Mouse (Mus musculus): ENCODE results near the gene Ndufaf2. TPM values are rescaled to one million over a fixed set of nuclear protein-coding genes. Genes with fewer than 3 reads are reported as not detected.

Gene Ndufaf2
- polyA plus RNA-seq, 1 experiment from 2014 or later = 59.3 TPM

DNA sequence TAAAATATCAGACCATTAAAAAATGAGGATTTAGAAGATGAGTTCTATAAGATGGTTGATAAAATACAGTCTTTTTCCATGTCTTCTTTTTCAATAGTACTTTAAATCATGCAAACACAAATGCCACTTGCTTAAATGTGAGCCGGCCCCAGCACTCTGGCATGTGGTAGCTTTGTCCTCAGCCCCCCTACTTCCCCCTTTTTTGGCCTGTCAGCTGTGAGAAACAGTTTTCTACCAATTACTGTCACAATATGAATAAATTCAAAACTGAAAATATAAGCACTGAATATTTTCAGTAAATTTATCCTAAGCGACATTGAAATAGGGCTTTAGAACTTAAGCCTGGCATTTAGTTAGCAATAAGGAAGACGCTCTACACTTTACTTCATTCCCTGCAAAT, 44.2 kb downstream of the Ndufaf2 start:
- no peak for ATAC-seq (ENCODE audit: insufficient number of reproducible peaks, low FRiP score, low TSS enrichment, low read depth)
- 75% methylated on average over 3 of the region's 3 CpGs for WGBS
- H3K4me1 ChIP-seq = no peaks in the 10 kb centered on the region
- H3K36me3 ChIP-seq = no peaks in the 10 kb centered on the region
- no peak overlapping the region for H3K4me2 ChIP-seq
- no peak overlapping the region for H3K9ac ChIP-seq
- no peaks in the 10 kb centered on the region for H3K27me3 ChIP-seq
- H3K4me3 ChIP-seq = no peak overlapping the region
- H3K27ac ChIP-seq = no peak overlapping the region
- no peaks in the 10 kb centered on the region for H3K9me3 ChIP-seq

DNA sequence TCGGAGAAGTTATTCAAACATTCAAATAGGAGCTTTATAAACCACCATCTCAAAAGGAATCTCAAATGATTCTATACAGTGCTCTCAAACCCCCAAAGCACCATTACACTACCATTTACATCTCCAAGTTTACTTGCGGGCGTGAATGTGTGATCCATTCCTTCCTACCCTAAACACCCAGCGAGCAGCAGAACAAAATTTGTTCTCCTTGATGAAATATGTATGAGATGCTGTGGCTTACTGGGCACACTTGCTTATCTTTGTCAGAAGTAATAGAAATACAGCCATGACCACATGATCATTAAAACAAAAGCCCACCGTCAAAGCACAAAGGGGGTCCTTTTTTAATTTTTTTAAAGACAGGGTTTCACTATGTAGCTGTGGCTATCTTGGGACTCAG, 44.9 kb downstream of the Ndufaf2 start:
- Histone ChIP-seq H3K4me2 (no peak overlapping the region), H3K4me3 (no peak overlapping the region), H3K4me1 (no peaks in the 10 kb centered on the region), H3K9ac (no peak overlapping the region), H3K27me3 (no peaks in the 10 kb centered on the region), H3K36me3 (no peaks in the 10 kb centered on the region), H3K9me3 (no peaks in the 10 kb centered on the region), H3K27ac (no peak overlapping the region)
- no peak for ATAC-seq (ENCODE audit: insufficient number of reproducible peaks, low FRiP score, low TSS enrichment, low read depth)
- WGBS = 88% methylated on average over 5 of the region's 5 CpGs

DNA sequence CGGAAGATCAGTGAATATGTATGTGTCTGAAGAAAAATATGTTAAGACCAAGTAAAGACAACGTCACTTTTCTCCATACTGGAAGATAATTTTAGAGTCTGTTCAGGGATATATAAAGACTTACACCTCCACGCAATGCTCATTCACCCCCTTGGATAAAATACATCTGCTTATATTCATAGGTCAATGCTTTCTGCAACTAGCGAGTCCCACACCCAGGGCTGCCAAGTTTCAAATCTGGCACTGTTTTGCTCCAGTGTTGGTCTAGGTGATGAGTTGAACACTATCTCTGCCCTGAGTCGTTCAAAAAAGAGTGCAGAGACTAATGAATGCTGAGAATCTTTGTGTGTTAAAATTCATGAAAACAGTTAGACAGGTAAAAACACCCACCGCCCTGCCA, 47.5 kb downstream of the Ndufaf2 start:
- no peak for ATAC-seq (ENCODE audit: insufficient number of reproducible peaks, low FRiP score, low TSS enrichment, low read depth)

DNA sequence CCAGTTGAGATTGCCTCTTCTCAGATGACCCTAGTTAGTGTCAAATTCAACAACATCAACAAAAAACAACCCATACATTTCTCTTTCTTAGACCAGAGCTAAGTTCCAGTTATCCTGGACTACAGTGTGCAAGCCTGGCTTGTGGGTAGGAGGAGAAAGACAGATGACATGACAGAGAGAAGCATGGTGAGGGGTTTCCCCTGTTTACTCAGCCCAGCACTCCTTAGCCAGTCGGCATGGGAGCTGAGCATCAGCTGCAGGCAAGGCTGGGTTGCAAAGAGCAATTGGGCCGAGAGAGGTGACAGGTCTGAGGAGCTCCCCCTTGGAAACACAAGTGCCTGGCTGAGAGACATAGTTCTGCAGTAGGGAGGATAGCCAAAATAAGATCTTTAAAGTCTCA, 57.7 kb downstream of the Ndufaf2 start:
- ATAC-seq (ENCODE audit: insufficient number of reproducible peaks, low FRiP score, low TSS enrichment, low read depth) = no peak
- no peak overlapping the region for H3K4me2 ChIP-seq

More for the DNA sequence above, 47.5 kb downstream of the Ndufaf2 start:
- no peak overlapping the region for H3K4me2 ChIP-seq
- H3K4me3 ChIP-seq = no peak overlapping the region
- no peaks in the 10 kb centered on the region for H3K4me1 ChIP-seq
- H3K9me3 ChIP-seq = no peaks in the 10 kb centered on the region
- H3K36me3 ChIP-seq = no peaks in the 10 kb centered on the region
- 83% methylated on average over 6 of the region's 6 CpGs for WGBS
- no peak overlapping the region for H3K9ac ChIP-seq
- H3K27me3 ChIP-seq = no peaks in the 10 kb centered on the region
- no peak overlapping the region for H3K27ac ChIP-seq

DNA sequence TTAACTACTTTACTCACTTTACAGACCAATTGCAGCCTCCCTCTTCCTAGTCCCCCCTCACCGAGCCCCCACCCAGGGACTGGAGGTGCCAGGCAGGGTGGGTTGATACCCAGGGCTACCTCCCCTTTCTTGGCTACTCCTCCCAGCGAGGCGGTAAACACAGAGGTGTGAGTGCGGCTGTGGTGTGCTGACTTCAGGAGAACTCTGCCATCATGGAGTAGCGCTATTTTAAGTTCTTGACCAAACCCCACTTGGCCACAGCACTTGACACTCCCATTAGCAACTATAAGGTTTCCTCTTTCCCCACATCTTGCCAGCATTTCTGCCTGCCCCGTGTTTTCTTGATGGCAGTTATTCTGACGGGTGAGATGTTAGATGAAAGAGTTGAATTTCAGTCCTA, 62.0 kb downstream of the Ndufaf2 start:
- Histone ChIP-seq H3K9ac (no peak overlapping the region), H3K27me3 (no peaks in the 10 kb centered on the region), H3K4me3 (no peak overlapping the region), H3K27ac (no peak overlapping the region), H3K36me3 (no peaks in the 10 kb centered on the region), H3K9me3 (no peaks in the 10 kb centered on the region), H3K4me2 (no peak overlapping the region), H3K4me1 (peaks cover 14% of the 10 kb centered on the region; the same call in 1 of the 2 replicates)
- no peak for ATAC-seq (ENCODE audit: insufficient number of reproducible peaks, low FRiP score, low TSS enrichment, low read depth)
- WGBS = 56% methylated on average over 7 of the region's 7 CpGs

More for the DNA sequence above, 57.7 kb downstream of the Ndufaf2 start:
- H3K27me3 ChIP-seq = no peaks in the 10 kb centered on the region
- no peak overlapping the region for H3K9ac ChIP-seq
- no peaks in the 10 kb centered on the region for H3K9me3 ChIP-seq
- peaks cover 10% of the 10 kb centered on the region; the same call in 1 of the 2 replicates for H3K4me1 ChIP-seq
- no peaks in the 10 kb centered on the region for H3K36me3 ChIP-seq
- H3K27ac ChIP-seq = no peak overlapping the region
- 17% methylated on average over 2 of the region's 2 CpGs for WGBS
- H3K4me3 ChIP-seq = no peak overlapping the region

DNA sequence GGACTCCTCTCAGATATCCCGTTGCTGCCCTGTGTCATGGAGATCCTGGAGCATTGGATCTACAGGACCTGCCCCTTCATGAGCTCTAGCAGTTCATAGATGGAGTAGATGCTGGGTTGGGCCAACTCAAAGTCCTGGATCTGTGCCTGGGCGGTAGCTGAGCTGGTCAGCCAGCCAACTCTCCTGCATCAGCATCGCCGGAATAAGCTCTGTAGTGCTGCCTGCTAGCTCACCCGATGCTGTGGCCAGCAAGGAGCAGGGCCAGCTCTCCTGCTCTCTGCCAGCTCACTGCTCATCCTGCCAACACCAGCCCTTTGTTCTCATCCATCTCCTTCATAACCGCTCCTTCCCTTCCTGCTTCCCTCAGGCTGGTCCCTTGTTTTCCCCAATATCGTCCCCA, 62.8 kb downstream of the Ndufaf2 start:
- H3K4me2 ChIP-seq = no peak overlapping the region
- H3K27me3 ChIP-seq = no peaks in the 10 kb centered on the region
- H3K4me3 ChIP-seq = no peak overlapping the region
- no peaks in the 10 kb centered on the region for H3K9me3 ChIP-seq
- no peak overlapping the region for H3K9ac ChIP-seq
- H3K27ac ChIP-seq = no peak overlapping the region
- ATAC-seq (ENCODE audit: insufficient number of reproducible peaks, low FRiP score, low TSS enrichment, low read depth) = peak; percentile 24; the same call in 1 of the 2 replicates
- WGBS = 77% methylated on average over 7 of the region's 7 CpGs
- H3K4me1 ChIP-seq = peaks cover 10% of the 10 kb centered on the region; the same call in 1 of the 2 replicates
- no peaks in the 10 kb centered on the region for H3K36me3 ChIP-seq

DNA sequence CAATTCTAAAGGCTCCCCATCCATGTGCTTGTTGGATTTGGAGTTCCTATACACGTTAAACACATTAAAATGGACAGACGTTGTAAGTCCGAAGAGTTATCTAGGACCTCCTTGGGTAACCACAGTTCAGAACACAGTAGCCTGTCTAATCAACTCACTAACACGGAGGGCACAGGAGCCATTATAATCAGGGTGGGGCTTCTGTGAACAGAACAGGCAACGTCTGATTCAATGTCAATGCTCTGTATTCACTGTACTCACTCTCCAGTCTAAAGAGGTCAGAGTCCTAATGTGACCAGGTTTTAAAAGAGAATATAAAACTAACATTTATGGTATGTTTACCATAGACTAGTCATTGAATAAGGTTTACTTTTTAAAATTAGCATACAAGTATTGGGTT, 63.7 kb downstream of the Ndufaf2 start:
- WGBS = 86% methylated on average over 5 of the region's 5 CpGs
- H3K4me2 ChIP-seq = no peak overlapping the region
- no peak overlapping the region for H3K27ac ChIP-seq

DNA sequence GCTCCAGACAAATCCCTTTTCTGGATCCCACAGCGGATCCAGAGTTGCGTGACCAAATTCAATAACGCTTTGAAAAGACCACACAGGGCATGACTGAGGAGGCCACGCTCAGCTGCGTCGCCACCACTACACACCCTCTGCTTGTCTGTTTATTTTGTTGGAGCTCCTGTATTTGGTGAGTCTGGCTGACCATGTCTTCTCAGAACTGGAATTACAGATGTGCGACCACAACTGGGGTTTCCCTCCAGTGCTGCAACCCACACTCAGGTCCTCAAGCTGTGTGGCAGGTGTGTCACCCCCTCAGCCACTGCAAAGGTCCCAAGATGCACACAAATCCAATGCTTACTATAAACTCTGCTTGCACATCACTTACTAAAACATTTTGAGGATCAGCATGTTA, 66.1 kb downstream of the Ndufaf2 start:
- H3K4me3 ChIP-seq = no peak overlapping the region
- H3K4me2 ChIP-seq = no peak overlapping the region
- H3K9ac ChIP-seq = no peak overlapping the region
- H3K4me1 ChIP-seq = peaks cover 9% of the 10 kb centered on the region; the same call in 1 of the 2 replicates
- H3K36me3 ChIP-seq = no peaks in the 10 kb centered on the region
- H3K27me3 ChIP-seq = no peaks in the 10 kb centered on the region
- 86% methylated on average over 7 of the region's 7 CpGs for WGBS
- H3K27ac ChIP-seq = no peak overlapping the region
- no peak for ATAC-seq (ENCODE audit: insufficient number of reproducible peaks, low FRiP score, low TSS enrichment, low read depth)
- H3K9me3 ChIP-seq = no peaks in the 10 kb centered on the region

More for the DNA sequence above, 63.7 kb downstream of the Ndufaf2 start:
- Histone ChIP-seq H3K9ac (no peak overlapping the region), H3K4me1 (peaks cover 9% of the 10 kb centered on the region; the same call in 1 of the 2 replicates), H3K27me3 (no peaks in the 10 kb centered on the region), H3K4me3 (no peak overlapping the region), H3K36me3 (no peaks in the 10 kb centered on the region), H3K9me3 (no peaks in the 10 kb centered on the region)
- no peak for ATAC-seq (ENCODE audit: insufficient number of reproducible peaks, low FRiP score, low TSS enrichment, low read depth)

DNA sequence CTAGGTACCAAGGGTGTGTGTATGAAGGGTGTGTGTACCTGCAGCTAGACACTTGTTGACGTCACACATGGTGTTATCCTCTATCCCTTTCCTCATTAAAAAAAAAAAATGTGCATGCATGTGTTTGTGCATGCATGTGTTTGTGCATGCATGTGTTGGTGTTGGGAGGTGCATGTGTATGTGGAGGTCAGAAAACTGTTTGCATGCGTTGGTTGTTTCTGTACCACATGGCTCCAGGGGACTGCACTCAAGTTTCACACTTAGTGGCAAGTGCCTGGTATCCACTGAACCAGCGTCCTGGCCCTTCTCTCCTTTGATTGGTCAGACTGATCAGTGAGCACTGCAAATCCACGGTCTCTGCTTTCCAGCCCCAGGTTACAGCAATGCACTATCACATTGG, 71.7 kb downstream of the Ndufaf2 start:
- Histone ChIP-seq H3K4me1 (no peaks in the 10 kb centered on the region), H3K4me3 (no peak overlapping the region), H3K9ac (no peak overlapping the region), H3K36me3 (no peaks in the 10 kb centered on the region), H3K27me3 (no peaks in the 10 kb centered on the region), H3K4me2 (no peak overlapping the region), H3K9me3 (no peaks in the 10 kb centered on the region), H3K27ac (no peak overlapping the region)
- WGBS = 62% methylated on average over 4 of the region's 4 CpGs
- no peak for ATAC-seq (ENCODE audit: insufficient number of reproducible peaks, low FRiP score, low TSS enrichment, low read depth)

DNA sequence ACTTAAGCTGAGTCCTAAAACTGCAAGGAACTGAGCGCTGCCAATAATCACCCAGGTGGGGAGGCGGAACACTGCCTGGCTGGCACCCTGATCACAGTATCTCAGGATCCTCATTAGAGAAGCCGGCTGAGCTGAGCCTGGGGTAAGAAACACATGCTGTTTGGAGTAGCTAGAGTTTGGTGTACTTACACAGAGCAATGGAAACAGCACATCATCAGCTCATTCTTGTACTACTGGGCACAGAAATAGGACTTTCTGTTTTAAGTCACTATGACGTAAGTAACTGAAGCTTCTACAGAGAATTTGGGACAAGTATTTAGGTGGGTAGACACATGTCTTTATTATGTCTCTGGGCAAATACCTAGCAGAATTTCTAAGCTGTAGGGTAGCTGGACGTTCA, 72.4 kb downstream of the Ndufaf2 start:
- WGBS = 66% methylated on average over 5 of the region's 5 CpGs
- H3K9me3 ChIP-seq = no peaks in the 10 kb centered on the region
- no peak overlapping the region for H3K4me3 ChIP-seq
- ATAC-seq (ENCODE audit: insufficient number of reproducible peaks, low FRiP score, low TSS enrichment, low read depth) = no peak
- no peak overlapping the region for H3K4me2 ChIP-seq
- no peak overlapping the region for H3K9ac ChIP-seq
- no peaks in the 10 kb centered on the region for H3K4me1 ChIP-seq
- no peaks in the 10 kb centered on the region for H3K27me3 ChIP-seq
- H3K27ac ChIP-seq = no peak overlapping the region
- no peaks in the 10 kb centered on the region for H3K36me3 ChIP-seq

DNA sequence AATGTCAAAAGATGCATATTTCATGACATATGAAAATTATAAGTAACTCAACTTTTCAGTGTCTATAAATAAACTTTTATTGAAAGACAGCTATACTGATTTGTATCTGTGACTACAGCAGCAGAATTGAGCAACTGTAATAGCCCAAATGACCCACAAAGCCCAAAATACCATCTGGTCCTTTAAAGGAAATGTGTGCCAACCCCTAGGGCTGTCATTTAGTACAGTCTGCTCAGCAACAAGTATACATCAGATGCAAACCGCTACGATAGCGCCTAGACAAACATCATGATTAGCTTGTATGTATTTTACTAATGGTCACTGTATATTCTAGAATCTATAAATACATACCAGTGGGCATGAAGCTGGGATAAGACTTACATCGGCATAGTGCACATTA, 74.3 kb downstream of the Ndufaf2 start:
- ATAC-seq (ENCODE audit: insufficient number of reproducible peaks, low FRiP score, low TSS enrichment, low read depth) = no peak
- 89% methylated on average over 4 of the region's 4 CpGs for whole genome bisulfite sequencing

DNA sequence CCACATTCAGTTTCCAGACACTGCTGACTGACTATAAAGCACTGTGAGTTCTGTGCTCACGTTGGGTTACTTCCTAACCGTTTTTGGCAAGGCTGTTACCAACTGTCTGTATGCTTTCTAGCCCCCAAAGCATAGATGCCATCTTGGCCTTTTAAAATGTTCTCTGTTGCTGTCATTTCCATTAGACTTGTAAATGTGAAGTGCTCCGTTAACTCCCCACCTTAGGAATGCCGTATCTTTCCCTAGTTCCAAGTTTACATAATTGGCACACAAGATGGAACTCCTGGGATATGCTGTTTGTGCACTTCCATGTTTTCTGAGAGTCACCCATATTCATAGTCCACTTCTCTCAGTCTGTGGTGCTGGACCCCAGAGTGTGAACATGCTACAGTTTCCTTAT, 80.5 kb downstream of the Ndufaf2 start:
- H3K4me2 ChIP-seq = no peak overlapping the region
- H3K9ac ChIP-seq = no peak overlapping the region
- H3K27ac ChIP-seq = no peak overlapping the region
- H3K4me3 ChIP-seq = no peak overlapping the region
- 76% methylated on average over 4 of the region's 4 CpGs for WGBS
- ATAC-seq (ENCODE audit: insufficient number of reproducible peaks, low FRiP score, low TSS enrichment, low read depth) = no peak
- H3K27me3 ChIP-seq = no peaks in the 10 kb centered on the region
- H3K9me3 ChIP-seq = no peaks in the 10 kb centered on the region
- H3K4me1 ChIP-seq = no peaks in the 10 kb centered on the region
- H3K36me3 ChIP-seq = no peaks in the 10 kb centered on the region

More for the DNA sequence above, 74.3 kb downstream of the Ndufaf2 start:
- Histone ChIP-seq H3K4me3 (no peak overlapping the region), H3K4me1 (no peaks in the 10 kb centered on the region), H3K9me3 (no peaks in the 10 kb centered on the region), H3K9ac (no peak overlapping the region), H3K27ac (no peak overlapping the region), H3K4me2 (no peak overlapping the region), H3K27me3 (no peaks in the 10 kb centered on the region), H3K36me3 (no peaks in the 10 kb centered on the region)

DNA sequence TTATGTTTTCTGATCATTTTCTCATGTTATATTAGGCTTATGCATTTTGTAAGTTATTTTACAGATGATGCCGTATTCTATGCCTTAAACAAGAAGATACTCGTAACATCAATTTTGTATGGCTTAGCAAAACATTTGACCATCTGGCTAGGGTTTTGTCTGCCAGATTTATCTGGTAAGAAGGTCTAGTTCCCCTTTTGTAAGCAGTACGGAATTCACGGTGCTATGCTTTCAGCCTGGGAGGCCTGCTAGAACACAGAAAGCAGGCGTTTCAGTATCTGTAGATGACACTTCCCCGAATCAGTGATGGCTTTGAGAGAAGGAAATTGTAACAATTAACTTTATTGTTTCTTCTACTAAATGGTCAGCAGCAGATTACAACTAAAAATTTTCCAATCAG, 80.9 kb downstream of the Ndufaf2 start:
- no peaks in the 10 kb centered on the region for H3K27me3 ChIP-seq
- no peak overlapping the region for H3K4me3 ChIP-seq
- no peaks in the 10 kb centered on the region for H3K9me3 ChIP-seq
- no peak overlapping the region for H3K27ac ChIP-seq
- no peak overlapping the region for H3K9ac ChIP-seq
- no peak for ATAC-seq (ENCODE audit: insufficient number of reproducible peaks, low FRiP score, low TSS enrichment, low read depth)
- no peaks in the 10 kb centered on the region for H3K4me1 ChIP-seq
- no peak overlapping the region for H3K4me2 ChIP-seq
- no peaks in the 10 kb centered on the region for H3K36me3 ChIP-seq
- 75% methylated on average over 6 of the region's 6 CpGs for WGBS

Measured in limb, embryonic 15.5 days (tissue).